Mouse (Mus musculus) hindbrain, embryonic 10.5 days (tissue): ENCODE measurements around the gene Vsig1. TPM values are rescaled to one million over a fixed set of nuclear protein-coding genes. Genes with fewer than 3 reads are reported as not detected.

Source experiments
- DNase-seq: peaks from one replicate; pipeline ENCODE4 v3.0.0-alpha.2; 2017; ENCODE audit warnings: low spot score
- H3K27ac ChIP-seq: fragments of 300-500 bp; sonication (generic); 2 replicates; pipeline ENCODE4 v1.5.1; 2016; ENCODE audit warnings: mild to moderate bottlenecking, moderate library complexity
- H3K27me3 ChIP-seq: fragments of 300-500 bp; sonication (generic); 2 replicates; pipeline ENCODE4 v1.6.1; 2016; ENCODE audit warnings: mild to moderate bottlenecking; ENCODE audit not compliant: poor library complexity, insufficient read depth, severe bottlenecking
- H3K36me3 ChIP-seq: fragments of 300-500 bp; sonication (generic); 2 replicates; pipeline ENCODE4 v1.6.1; 2016; ENCODE audit warnings: mild to moderate bottlenecking, moderate library complexity
- H3K4me1 ChIP-seq: fragments of 300-500 bp; sonication (generic); replicated peaks from 2 replicates; pipeline ENCODE4 v1.6.1; 2016; ENCODE audit warnings: mild to moderate bottlenecking
- H3K4me3 ChIP-seq: fragments of 300-500 bp; sonication (generic); 2 replicates; pipeline ENCODE4 v1.5.1; 2016; ENCODE audit warnings: mild to moderate bottlenecking, moderate library complexity
- H3K9me3 ChIP-seq: fragments of 300-500 bp; sonication (generic); 2 replicates; pipeline ENCODE4 v1.6.1; 2016; ENCODE audit warnings: mild to moderate bottlenecking, moderate library complexity
- whole genome bisulfite sequencing: fragments of 180-500 bp; shearing (Covaris S2); methylation state at CpG from one replicate; pipeline ENCODE4 v1.1.7; 2016; 5-methylcytosine and 5-hydroxymethylcytosine counted together
- polyA plus RNA-seq: library from polyadenylated mRNA; unstranded; fragments of >200 nt; fragmentation: Nextera tagmentation; extraction: Ambion mirVana; gene quantifications from 2 replicates; pipeline ENCODE4 v1.2.1, GENCODE M21; 2016

Vsig1 gene
- polyA plus RNA-seq = not detected in 2 replicates

DNA sequence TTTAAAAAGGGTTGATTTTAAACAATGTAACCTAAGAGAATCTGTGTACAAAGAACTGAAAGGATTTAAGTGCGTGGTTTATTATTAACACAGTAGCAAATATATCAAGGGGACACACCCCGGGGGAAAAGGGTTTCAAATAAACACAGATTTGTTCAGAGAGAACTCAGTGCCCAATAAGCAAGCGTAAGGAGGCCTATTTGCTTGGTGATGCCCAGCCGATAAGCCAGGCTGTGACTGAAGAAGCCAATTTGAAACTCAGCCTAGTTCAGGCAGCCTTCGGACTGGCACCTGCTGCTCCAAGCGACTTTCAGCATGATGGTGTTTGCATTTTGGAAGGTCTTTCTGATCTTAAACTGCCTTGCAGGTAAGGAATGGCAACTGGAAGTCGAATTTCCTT, at the start of gene Vsig1:
Gene Vsig1 (plus strand): TSS at position 249 of the 400 bp plus-strand sequence.
- DNase-seq = no peak
- no peaks in the 10 kb centered on the region for H3K36me3 ChIP-seq
- H3K27ac ChIP-seq = no peak within 1 kb of the TSS
- H3K4me3 ChIP-seq = no peak within 1 kb of the TSS
- 75% methylated on average over 7 of the region's 7 CpGs for WGBS
- peaks cover 36% of the 10 kb centered on the region for H3K27me3 ChIP-seq
- H3K9me3 ChIP-seq = no peaks in the 10 kb centered on the region
- H3K4me1 ChIP-seq = no peaks in the 10 kb centered on the region

DNA sequence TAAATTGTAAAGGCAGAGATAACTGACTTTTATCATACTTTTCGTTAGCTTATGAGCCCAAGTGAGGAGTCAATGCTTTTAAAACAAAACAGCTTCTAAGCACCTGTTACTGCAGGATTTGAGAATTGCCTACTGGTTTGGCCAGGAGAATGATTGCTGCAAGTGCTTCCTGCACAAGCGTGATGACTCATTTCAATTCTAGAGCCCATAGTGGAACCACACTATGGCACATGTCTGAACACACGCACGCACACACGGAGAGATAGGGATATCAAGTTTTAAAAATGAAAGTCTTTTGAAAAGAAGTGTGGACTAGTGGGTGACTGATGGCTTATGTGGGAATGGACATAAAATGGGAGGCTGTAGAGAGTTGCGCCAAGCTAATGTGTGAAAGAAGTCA, 44.6 kb upstream of the Vsig1 start:
- peaks cover 31% of the 10 kb centered on the region for H3K27me3 ChIP-seq
- no peaks in the 10 kb centered on the region for H3K4me1 ChIP-seq
- H3K9me3 ChIP-seq = no peaks in the 10 kb centered on the region
- DNase-seq = no peak
- WGBS = 91% methylated on average over 6 of the region's 6 CpGs
- no peak overlapping the region for H3K4me3 ChIP-seq
- H3K36me3 ChIP-seq = no peaks in the 10 kb centered on the region
- no peak overlapping the region for H3K27ac ChIP-seq

DNA sequence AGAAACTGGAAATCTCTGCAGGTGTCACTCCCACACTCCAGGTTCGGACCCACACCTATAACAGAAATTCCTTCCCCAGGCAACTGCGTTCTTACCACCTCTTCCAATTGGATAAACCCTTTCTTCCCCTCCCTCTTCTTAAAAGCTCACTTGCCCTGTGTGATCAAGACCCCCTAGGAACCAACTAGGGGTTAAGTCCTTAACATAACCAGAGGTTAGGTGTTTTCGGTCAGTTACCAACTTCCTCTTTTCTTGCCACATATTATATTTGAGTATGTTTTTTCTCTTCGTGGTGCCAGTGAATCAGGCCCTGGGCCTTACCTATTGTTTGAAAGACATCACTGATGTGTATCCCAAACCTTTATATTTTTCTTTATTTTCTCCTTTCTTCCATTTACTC, 44.0 kb upstream of the Vsig1 start:
- Histone ChIP-seq H3K27ac (no peak overlapping the region), H3K4me1 (no peaks in the 10 kb centered on the region), H3K27me3 (peaks cover 37% of the 10 kb centered on the region), H3K4me3 (no peak overlapping the region), H3K36me3 (no peaks in the 10 kb centered on the region), H3K9me3 (no peaks in the 10 kb centered on the region)
- 92% methylated on average over 4 of the region's 4 CpGs for WGBS
- DNase-seq = no peak

DNA sequence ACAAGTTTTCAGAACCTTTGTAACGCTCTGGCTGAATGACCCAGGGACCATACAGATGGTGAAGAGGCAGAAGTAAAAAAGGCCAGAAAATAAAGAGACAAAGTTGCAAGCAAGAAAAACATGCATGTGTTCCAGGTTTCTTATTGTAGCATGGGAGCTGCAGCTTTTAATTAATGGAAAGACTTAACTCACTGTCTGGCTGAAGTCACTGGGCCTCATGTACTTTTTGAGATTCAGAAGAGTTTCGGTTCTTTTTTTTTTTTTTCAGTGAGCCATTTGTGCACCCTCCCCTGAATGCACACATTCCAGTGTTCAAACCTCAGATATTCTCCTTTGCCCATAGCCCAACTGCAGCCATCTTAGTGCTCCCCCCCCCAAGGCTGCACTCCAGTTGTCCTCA, 20.2 kb upstream of the Vsig1 start:
- no peaks in the 10 kb centered on the region for H3K9me3 ChIP-seq
- no peak overlapping the region for H3K27ac ChIP-seq
- WGBS = 82% methylated on average over 2 of the region's 2 CpGs
- no peaks in the 10 kb centered on the region for H3K4me1 ChIP-seq
- H3K27me3 ChIP-seq = peaks cover 64% of the 10 kb centered on the region
- H3K4me3 ChIP-seq = no peak overlapping the region
- DNase-seq = no peak
- no peaks in the 10 kb centered on the region for H3K36me3 ChIP-seq

DNA sequence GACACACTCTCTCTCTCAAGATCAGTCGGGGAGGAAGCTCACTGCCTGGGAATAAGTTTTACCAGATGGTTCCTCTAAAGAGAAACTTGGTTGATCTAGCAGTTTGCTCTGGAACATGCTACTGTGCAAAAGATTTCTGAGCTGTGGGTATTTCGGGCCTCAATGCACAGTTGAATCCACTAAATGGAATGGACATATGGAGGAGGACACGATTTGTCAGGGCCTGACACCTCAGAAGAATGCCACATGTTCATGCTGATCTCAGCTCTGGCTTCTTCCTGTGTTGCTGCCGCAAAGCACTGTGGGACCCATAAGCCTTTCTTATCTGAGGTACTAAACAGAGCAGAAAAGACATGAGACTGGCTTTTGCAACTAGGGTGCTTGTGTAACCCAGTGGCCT, 15.6 kb upstream of the Vsig1 start:
- Histone ChIP-seq H3K36me3 (no peaks in the 10 kb centered on the region), H3K27ac (no peak overlapping the region), H3K27me3 (peaks cover 32% of the 10 kb centered on the region), H3K4me3 (no peak overlapping the region), H3K9me3 (no peaks in the 10 kb centered on the region), H3K4me1 (no peaks in the 10 kb centered on the region)
- WGBS = 84% methylated on average over 4 of the region's 4 CpGs
- DNase-seq = no peak

DNA sequence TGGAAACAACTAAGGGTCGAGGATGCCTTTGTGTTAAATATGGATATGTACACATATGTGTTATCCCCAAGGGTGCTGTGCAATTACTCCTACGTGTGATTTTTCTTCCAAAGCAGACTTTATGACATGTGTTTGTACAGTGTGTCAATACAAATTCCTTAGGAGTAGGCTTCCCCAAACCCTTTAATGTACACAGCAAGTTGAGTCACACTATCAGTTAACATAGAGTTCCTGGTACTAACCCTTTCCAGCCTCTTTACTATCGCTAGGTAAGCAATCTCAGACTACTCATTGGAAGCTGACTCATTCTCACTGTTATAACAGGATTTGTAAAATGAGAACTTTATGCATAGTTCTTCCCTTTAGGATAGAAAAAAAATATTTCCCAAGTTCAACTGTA, 3.9 kb upstream of the Vsig1 start:
- Histone ChIP-seq H3K36me3 (no peaks in the 10 kb centered on the region), H3K4me3 (no peak overlapping the region), H3K27ac (no peak overlapping the region), H3K4me1 (no peaks in the 10 kb centered on the region), H3K9me3 (no peaks in the 10 kb centered on the region), H3K27me3 (peaks cover 35% of the 10 kb centered on the region)
- DNase-seq = no peak
- WGBS = 81% methylated on average over 3 of the region's 3 CpGs

DNA sequence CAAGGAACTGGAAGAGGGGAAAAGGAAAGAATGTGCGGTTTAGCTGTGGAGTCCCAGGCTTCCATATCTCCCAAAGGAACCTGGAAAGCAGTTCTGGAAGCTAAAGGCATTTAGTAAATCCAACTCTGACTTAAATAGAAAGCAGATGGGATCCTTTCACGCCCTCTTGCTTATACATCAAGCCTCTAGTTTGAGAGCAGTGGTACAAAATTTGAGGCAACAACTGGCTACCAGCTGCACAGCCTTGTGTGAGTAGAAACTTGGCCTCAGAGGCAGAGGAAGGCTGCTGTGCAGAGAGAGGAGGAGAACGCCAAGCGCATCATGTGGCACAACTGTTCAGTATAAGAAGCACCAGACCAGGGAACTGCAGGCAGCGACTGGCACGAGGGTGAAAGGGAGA, 13.9 kb downstream of the Vsig1 start:
- DNase-seq = no peak
- Histone ChIP-seq H3K4me1 (no peaks in the 10 kb centered on the region), H3K9me3 (no peaks in the 10 kb centered on the region), H3K27me3 (peaks cover 83% of the 10 kb centered on the region), H3K27ac (no peak overlapping the region), H3K36me3 (no peaks in the 10 kb centered on the region), H3K4me3 (no peak overlapping the region)
- WGBS = 82% methylated on average over 6 of the region's 6 CpGs

DNA sequence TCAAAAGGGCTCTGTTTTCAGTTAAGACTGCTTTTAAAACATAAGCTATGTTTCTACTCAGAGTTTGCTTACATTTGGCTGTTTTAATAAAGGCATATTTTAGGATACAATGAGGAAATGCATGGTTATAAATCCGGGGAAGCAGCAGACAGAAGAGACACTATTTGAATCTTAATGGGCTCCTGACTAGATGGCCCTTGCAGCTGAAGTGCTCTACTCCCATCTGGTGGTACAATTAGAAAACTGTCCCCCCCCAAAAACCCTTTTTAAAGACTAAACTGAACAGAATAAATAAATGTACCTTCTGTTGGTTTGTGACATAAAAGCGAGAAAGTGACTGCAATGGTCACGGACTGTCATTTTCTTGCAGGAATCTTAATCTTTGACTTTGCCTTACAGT, 24.7 kb downstream of the Vsig1 start:
- H3K4me3 ChIP-seq = no peak overlapping the region
- no peaks in the 10 kb centered on the region for H3K9me3 ChIP-seq
- H3K27me3 ChIP-seq = peaks cover 84% of the 10 kb centered on the region
- no peaks in the 10 kb centered on the region for H3K4me1 ChIP-seq
- H3K36me3 ChIP-seq = no peaks in the 10 kb centered on the region
- no peak for DNase-seq
- no peak overlapping the region for H3K27ac ChIP-seq
- 75% methylated on average over 3 of the region's 3 CpGs for WGBS

DNA sequence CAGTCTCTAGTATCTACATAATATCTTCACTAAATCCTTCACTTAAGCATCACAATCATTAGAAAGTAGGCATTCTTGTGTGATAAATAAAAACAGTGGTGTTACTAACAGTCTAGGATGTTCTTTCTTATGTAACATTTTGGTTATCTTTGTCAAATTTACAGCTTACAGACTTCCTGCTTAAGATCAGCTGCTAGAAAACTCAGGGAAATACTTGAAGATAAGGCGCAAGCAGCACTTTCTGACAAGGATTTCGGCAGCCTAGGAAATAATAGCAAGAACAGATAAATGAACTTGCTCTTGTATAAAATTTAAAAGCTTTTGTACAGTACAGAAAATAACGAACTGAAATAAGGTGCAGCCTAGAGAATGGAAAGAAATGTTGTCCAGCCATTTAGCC, 25.9 kb downstream of the Vsig1 start:
- Histone ChIP-seq H3K27me3 (peaks cover 83% of the 10 kb centered on the region), H3K4me3 (no peak overlapping the region), H3K36me3 (no peaks in the 10 kb centered on the region), H3K9me3 (no peaks in the 10 kb centered on the region), H3K4me1 (no peaks in the 10 kb centered on the region), H3K27ac (no peak overlapping the region)
- 85% methylated on average over 3 of the region's 3 CpGs for WGBS
- DNase-seq = no peak

DNA sequence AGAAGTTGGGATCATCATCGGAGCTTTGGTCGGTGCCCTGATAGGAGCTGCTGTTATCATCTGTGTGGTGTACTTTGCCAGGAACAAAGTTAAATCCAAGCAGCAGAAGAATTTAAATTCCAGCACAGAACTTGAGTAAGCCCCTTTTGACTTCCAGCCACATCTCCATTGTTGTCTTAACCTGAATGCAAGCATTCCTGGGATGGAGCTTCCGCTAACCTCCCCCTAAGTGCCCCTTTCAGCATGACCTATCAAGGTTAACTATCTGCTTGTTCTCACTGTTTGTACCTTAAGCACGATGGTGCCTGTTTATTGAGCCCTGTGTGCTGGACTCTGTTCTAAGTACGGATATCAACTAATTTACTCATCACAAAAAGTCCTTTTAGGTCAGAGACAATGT, 28.9 kb downstream of the Vsig1 start:
- H3K4me1 ChIP-seq = no peaks in the 10 kb centered on the region
- H3K36me3 ChIP-seq = no peaks in the 10 kb centered on the region
- no peak overlapping the region for H3K27ac ChIP-seq
- no peaks in the 10 kb centered on the region for H3K9me3 ChIP-seq
- peaks cover 80% of the 10 kb centered on the region for H3K27me3 ChIP-seq
- H3K4me3 ChIP-seq = no peak overlapping the region
- 77% methylated on average over 5 of the region's 5 CpGs for WGBS
- DNase-seq = no peak

DNA sequence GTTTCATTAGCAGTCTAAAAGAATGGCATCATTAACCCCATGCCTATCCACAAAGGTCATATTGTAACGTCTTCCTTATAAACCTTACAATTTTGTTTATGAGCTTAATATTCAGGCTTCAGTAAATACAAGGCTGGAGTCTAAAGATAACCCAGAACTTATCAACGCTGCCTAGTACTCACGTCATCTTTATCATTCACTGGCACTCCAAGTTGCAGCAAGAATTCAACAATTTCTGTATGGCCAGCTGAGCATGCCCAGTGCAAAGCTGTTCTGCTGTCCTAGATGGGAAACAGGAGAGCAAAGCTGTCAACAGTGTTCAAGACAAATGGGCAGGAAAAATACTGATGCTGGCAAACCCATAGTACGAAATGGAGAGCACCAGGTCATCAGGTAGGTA, 46.2 kb downstream of the Vsig1 start:
- Histone ChIP-seq H3K27ac (no peak overlapping the region), H3K9me3 (no peaks in the 10 kb centered on the region), H3K27me3 (peaks cover 60% of the 10 kb centered on the region), H3K4me3 (no peak overlapping the region), H3K4me1 (no peaks in the 10 kb centered on the region), H3K36me3 (peaks cover 19% of the 10 kb centered on the region; the same call in 1 of the 2 replicates)
- no peak for DNase-seq
- 95% methylated on average over 4 of the region's 4 CpGs for WGBS

DNA sequence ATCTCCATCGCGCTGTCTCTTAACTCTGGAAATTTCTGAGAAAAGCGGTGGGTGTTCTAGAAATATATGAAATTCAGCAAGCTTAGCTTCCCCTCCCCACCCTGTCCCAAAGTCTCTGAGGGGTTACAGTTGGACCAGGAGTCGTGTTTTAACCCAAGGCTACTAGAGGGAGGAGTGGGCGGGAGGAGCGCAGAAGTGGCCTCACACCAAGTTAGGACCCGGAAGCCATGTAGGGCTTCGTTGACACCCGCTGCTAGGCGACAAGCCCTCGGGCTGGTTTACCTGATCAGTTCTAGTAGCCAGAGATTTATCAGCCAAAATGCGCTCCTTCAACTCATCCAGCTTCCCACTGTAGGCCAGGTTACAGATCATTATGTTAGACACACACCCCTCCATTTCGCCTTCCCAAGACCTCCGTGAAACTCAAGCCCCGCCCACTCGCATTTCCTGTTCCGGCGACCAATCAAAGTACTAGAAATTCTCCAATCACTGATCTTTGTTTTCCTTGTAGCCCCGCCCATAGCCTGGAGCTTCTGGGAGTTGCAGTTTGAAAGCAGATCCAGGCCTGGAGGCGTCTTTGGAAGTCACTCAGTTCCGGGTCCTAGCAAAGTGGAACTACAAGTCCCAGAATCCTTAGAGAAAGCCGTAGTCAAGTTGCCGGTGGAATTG, 49.0 kb downstream of the Vsig1 start, which contains the start of the genes Psmd10 and Atg4a:
Gene Psmd10 (minus strand): TSS at position 457 of the 669 bp plus-strand sequence.
Gene Atg4a (plus strand): TSS at position 636 of the 669 bp plus-strand sequence.
- H3K27me3 ChIP-seq = peaks cover 42% of the 10 kb centered on the region
- 20% methylated on average over 23 of the region's 23 CpGs for WGBS
- peak within 1 kb of the TSS; percentile 56 for H3K4me3 ChIP-seq
- H3K36me3 ChIP-seq = 0 out of 2 replicates have a peak, but pooled peaks cover 4% of the 10 kb centered on the region
- H3K9me3 ChIP-seq = no peaks in the 10 kb centered on the region
- H3K27ac ChIP-seq = peak within 1 kb of the TSS; percentile 74
- no peaks in the 10 kb centered on the region for H3K4me1 ChIP-seq
- peak; percentile 87 for DNase-seq

DNA sequence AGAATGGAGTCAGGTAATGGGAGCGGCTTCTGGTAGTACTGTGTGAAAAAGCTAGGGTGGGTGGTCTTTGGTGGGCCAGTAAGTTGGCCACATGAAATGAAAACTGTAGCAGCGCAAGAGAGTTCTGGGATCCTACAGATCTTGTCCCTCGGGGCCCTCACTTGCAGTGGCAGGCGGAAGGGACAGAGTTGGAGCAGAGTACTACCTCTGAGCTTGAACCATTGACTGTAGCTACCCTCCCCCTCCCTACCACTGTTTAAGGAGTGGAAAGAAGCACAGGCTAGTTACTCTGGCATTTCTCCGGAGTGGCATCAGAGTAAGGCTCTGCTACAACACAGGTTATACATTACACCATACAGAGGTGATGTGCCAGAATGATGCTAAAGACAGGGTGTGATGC, 49.6 kb downstream of the Vsig1 start:
- Histone ChIP-seq H3K4me1 (no peaks in the 10 kb centered on the region), H3K27ac (peak overlapping the region; percentile 29; the same call in 1 of the 2 replicates), H3K9me3 (no peaks in the 10 kb centered on the region), H3K4me3 (peak overlapping the region; percentile 56), H3K36me3 (0 out of 2 replicates have a peak, but pooled peaks cover 4% of the 10 kb centered on the region), H3K27me3 (peaks cover 41% of the 10 kb centered on the region)
- 27% methylated on average over 5 of the region's 5 CpGs for WGBS
- no peak for DNase-seq
